Mouse (Mus musculus): ENCODE data around the gene Zbtb44. TPM values are rescaled to one million over a fixed set of nuclear protein-coding genes. Genes with fewer than 3 reads are reported as not detected.

Gene Zbtb44
- 11.5 and 12.3 TPM in 2 replicates for polyA plus RNA-seq (2012; ENCODE audit: insufficient read depth, insufficient read length, missing spikeins)

DNA sequence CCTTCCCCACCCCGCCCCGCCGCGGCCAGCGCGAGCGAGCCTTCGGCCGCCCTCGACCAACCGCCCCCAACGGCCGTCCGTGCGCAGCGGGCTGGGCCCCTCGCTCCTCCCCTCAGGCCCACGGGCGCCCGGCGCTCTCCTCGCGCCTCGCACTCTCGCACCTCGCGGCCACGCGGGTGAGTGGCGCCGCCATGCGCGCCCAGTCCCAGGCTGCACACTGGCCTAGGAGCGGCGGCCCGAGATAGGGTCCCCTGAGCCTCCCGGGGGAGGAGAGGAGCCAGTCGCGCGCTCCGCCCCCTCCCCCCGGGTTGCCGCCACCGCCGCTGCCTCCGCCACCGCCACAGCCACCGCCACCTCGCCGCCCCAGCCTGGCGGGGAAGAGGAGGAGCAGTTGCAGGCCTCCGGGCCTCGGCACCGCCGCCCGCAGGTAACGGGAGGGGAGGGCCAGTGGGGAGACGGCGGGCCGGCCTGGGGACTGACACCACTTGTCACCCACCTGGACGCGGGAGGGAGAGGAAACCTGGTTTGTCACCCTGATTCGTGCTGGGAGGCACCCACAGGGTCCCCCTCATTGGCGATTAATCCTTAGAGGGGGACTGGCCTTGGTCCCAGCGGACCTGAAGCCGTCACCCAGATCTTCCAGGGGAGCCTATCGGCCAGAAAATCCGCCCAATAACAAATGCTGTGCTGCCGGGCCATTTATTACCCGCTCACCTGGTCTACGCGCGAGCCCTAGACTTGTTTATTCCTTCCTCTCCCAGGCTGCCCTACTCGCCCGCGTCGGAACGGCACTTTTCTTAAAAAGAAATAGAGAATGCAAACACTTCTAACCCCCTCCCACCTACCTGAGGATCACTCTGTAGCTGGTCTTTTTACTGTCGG is at the start of gene Zbtb44:
Gene Zbtb44 (plus strand): TSS at position 113 of the 882 bp plus-strand sequence.
- H3K4me3 ChIP-seq (ENCODE audit: insufficient read depth, low read depth, low read length), result peak within 1 kb of the TSS; percentile 92
- peak within 1 kb of the TSS; percentile 82 for H3K27ac ChIP-seq (replicated peaks; ENCODE audit: low read depth, low read length)
- H3K4me1 ChIP-seq (ENCODE audit: control insufficient read depth, insufficient read depth, insufficient read length, low read length), result peaks cover 3% of the 10 kb centered on the region; the same call in 1 of the 2 replicates

DNA sequence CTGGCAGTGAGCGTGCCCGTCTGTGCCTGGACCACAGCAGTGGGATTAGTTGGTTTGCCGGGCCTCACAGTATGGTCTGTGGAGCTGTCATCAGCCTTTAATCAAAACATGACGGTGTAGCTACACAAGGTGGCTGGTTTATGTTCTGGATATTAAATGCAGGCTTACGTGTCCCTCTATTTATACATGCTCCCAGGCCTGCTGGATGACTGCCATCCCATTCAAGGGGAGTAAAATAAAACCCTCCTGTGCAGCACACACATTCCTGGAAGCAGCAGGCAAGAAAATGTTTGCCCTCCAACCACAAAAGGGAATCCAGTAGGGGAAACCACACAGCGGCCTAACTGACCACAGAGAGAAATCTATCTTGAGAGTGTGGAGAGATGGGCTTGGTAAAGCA is 44.7 kb upstream of the Zbtb44 start:
- Histone ChIP-seq H3K4me1 (ENCODE audit: control insufficient read depth, insufficient read depth, insufficient read length, low read length) (no peaks in the 10 kb centered on the region), H3K4me3 (ENCODE audit: insufficient read depth, low read depth, low read length) (no peak overlapping the region), H3K27ac (replicated peaks; ENCODE audit: low read depth, low read length) (no peak overlapping the region)

DNA sequence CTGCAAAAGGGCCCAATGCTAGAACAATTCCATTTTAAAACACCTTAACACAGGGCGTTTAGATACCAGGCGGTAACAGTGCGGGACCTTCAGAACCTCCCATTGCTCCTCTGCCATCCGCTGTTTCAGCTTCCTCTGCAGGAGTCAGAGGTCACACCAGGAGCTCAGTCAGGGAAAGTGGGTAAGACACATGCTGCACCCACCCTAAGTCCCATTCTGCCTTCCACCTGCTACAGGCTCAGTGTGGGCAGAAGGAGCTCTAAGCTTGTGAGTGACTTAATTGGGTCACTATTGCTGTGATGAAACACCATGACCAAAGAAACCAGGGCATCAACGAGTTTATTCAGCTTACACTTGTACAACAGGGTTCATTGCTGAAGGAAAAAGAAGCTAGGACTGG is 37.3 kb upstream of the Zbtb44 start:
- no peak overlapping the region for H3K27ac ChIP-seq (replicated peaks; ENCODE audit: low read depth, low read length)
- no peaks in the 10 kb centered on the region for H3K4me1 ChIP-seq (ENCODE audit: control insufficient read depth, insufficient read depth, insufficient read length, low read length)
- H3K4me3 ChIP-seq (ENCODE audit: insufficient read depth, low read depth, low read length), result no peak overlapping the region

DNA sequence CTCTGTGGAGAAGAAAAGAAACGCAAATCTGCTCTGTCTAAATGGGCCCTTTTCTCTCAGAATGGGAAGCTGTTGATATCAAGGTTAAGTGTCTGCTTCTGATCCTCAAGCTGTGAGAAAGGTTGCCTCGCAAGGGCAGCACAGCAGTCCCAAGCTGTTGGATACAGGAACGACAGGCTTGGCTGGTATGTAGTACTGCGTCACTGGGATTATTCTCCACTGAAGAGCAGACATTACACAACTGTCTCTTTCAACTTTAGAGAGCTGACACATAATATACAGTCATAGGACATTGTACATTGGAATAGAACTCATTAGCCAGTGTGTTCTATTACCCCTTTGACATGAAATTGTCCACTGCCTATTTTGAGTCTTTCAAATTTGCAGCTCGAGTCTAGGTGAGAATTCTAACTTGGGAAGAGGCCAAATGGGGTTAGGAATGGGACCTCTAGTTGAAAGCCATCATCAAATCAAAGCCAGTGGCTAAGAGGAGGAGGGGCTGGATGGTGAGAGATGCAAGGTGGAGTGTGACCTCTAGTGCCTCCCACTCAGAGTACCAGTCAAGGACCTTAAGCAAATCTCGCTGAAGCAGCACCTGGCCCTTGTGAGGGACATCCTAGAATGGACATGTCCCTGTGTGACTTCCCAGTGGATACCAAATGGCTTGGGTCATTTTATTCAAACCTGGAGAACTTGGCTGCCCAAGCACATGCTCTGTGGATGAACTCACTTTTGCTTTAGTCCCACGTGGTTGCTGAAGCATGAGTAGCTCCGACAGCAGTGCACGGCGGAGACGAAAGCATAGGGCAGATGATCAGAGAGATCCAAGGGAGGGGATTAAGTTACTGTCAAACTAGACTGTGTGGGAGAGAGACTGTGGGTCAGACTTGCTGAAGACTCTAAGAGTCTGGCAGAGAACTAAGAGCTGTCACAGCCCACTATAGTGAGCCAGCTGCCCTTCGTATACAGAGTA is 33.6 kb upstream of the Zbtb44 start:
- Histone ChIP-seq H3K4me1 (ENCODE audit: control insufficient read depth, insufficient read depth, insufficient read length, low read length) (no peaks in the 10 kb centered on the region), H3K4me3 (ENCODE audit: insufficient read depth, low read depth, low read length) (no peak overlapping the region), H3K27ac (replicated peaks; ENCODE audit: low read depth, low read length) (no peak overlapping the region)

DNA sequence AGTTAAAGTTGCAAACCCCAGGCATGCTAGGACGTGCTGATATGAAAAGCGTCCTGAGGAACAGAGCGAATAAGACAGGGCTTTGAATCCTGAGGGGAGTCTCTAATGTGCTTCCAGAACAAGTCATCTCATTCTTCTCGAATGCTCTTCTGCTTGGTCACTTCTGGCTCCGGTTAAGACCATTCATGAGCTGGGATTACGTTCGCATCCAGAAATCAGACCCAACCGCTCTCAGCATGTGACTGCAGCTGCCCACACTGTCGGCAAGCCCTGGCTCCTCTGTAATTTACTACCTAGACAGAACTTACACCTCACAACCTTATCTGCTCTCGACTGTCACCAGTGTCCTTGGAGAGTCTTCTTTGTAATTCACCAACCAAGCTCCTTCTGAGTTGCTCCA is 29.8 kb upstream of the Zbtb44 start:
- Histone ChIP-seq H3K4me1 (ENCODE audit: control insufficient read depth, insufficient read depth, insufficient read length, low read length) (no peaks in the 10 kb centered on the region), H3K27ac (replicated peaks; ENCODE audit: low read depth, low read length) (no peak overlapping the region), H3K4me3 (ENCODE audit: insufficient read depth, low read depth, low read length) (no peak overlapping the region)

- Histone ChIP-seq H3K27ac (replicated peaks; ENCODE audit: low read depth, low read length) (no peak overlapping the region), H3K4me3 (ENCODE audit: insufficient read depth, low read depth, low read length) (no peak overlapping the region), H3K4me1 (ENCODE audit: control insufficient read depth, insufficient read depth, insufficient read length, low read length) (no peaks in the 10 kb centered on the region)
Measured at GRCm38 (mm10) chr9:31002528-31002927, 27.9 kb upstream of the Zbtb44 start.

DNA sequence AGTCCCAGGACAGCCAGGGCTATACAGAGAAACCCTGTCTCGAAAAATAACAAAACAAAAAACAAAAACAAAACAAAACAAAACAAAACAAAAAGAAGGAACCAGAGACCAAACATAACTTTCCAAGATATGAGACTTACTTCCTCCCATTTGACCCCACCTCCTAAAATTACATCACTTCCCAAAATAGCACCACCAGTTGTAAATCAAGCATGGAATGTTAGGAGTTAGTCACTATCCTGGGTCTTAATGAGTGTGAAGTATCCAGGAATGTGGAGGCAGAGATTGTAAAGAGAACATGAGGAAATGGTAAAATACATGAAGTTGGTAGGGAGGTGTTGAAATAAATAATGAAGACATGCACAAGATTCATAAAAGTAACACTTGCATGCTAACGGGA is 21.1 kb upstream of the Zbtb44 start:
- Histone ChIP-seq H3K4me3 (ENCODE audit: insufficient read depth, low read depth, low read length) (no peak overlapping the region), H3K27ac (replicated peaks; ENCODE audit: low read depth, low read length) (no peak overlapping the region), H3K4me1 (ENCODE audit: control insufficient read depth, insufficient read depth, insufficient read length, low read length) (no peaks in the 10 kb centered on the region)

- no peak overlapping the region for H3K27ac ChIP-seq (replicated peaks; ENCODE audit: low read depth, low read length)
- H3K4me3 ChIP-seq (ENCODE audit: insufficient read depth, low read depth, low read length), result no peak overlapping the region
- no peaks in the 10 kb centered on the region for H3K4me1 ChIP-seq (ENCODE audit: control insufficient read depth, insufficient read depth, insufficient read length, low read length)
Measured at GRCm38 (mm10) chr9:31010040-31010439, 20.4 kb upstream of the Zbtb44 start.

- no peak overlapping the region for H3K27ac ChIP-seq (replicated peaks; ENCODE audit: low read depth, low read length)
- H3K4me3 ChIP-seq (ENCODE audit: insufficient read depth, low read depth, low read length), result no peak overlapping the region
- no peaks in the 10 kb centered on the region for H3K4me1 ChIP-seq (ENCODE audit: control insufficient read depth, insufficient read depth, insufficient read length, low read length)
Measured at GRCm38 (mm10) chr9:31010749-31011148, 19.7 kb upstream of the Zbtb44 start.

GRCm38 (mm10) chr9:31011533-31011932 is 18.9 kb upstream of the Zbtb44 start:
- no peak overlapping the region for H3K4me3 ChIP-seq (ENCODE audit: insufficient read depth, low read depth, low read length)
- H3K4me1 ChIP-seq (ENCODE audit: control insufficient read depth, insufficient read depth, insufficient read length, low read length), result no peaks in the 10 kb centered on the region
- no peak overlapping the region for H3K27ac ChIP-seq (replicated peaks; ENCODE audit: low read depth, low read length)

DNA sequence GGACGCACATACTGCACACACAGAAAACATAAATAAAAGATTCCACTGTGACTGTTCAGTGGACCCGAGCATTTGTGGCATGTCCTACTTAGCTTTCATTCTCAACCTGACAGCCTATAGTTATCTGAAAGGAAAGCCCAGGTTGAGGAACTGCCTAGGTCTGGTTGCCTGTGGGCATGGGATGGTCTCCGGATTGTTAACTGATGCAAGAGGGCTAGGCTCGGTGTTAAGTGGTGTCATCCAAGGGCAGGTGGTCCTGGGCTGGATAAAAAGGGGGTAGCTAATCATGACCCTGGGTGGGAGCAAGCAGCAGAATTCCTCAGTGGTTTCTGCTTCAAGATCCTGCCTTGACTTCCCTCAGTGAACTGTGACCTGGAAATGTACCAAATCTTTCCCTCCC is 17.8 kb upstream of the Zbtb44 start:
- Histone ChIP-seq H3K27ac (replicated peaks; ENCODE audit: low read depth, low read length) (no peak overlapping the region), H3K4me3 (ENCODE audit: insufficient read depth, low read depth, low read length) (no peak overlapping the region), H3K4me1 (ENCODE audit: control insufficient read depth, insufficient read depth, insufficient read length, low read length) (no peaks in the 10 kb centered on the region)

DNA sequence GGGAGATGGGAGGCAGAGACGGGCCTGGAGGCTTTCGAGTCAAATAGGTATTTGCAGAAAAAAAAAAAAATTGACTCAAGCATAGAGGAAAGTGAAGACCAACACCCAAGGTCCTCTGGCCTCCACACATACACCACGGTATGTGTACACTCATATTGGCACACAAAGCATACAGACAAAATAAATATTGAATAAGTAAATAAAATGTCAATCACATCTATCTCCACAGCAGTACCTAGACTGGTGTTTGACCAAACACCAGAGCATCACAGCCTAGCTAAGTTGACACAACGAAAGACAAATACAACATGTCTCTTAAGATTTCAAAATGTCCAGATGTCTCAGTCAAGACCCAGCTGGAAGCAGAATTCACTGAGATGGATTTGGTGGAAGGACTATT is 17.0 kb upstream of the Zbtb44 start:
- Histone ChIP-seq H3K27ac (replicated peaks; ENCODE audit: low read depth, low read length) (no peak overlapping the region), H3K4me1 (ENCODE audit: control insufficient read depth, insufficient read depth, insufficient read length, low read length) (no peaks in the 10 kb centered on the region), H3K4me3 (ENCODE audit: insufficient read depth, low read depth, low read length) (no peak overlapping the region)

- H3K4me1 ChIP-seq (ENCODE audit: control insufficient read depth, insufficient read depth, insufficient read length, low read length), result no peaks in the 10 kb centered on the region
- no peak overlapping the region for H3K27ac ChIP-seq (replicated peaks; ENCODE audit: low read depth, low read length)
- H3K4me3 ChIP-seq (ENCODE audit: insufficient read depth, low read depth, low read length), result no peak overlapping the region
Measured at GRCm38 (mm10) chr9:31017616-31018015, 12.8 kb upstream of the Zbtb44 start.

DNA sequence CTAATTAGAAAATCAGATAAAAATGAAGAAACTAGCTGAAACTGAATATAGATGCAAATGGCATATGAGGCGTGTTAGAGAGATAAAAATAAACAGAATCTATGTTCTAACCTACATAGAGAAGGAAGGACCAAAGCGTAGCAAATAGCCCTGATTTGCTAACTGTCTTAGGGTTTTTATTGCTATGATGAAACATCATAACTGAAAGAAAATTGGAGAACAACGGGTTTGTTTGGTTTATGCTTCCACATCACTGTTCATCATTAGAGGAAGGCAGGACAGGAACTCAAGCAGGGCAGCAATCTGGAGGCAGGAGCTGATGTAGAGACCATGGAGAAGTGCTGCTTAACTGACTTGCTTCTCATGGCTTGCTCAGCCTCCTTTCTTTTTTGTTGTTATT is 12.3 kb upstream of the Zbtb44 start:
- no peak overlapping the region for H3K4me3 ChIP-seq (ENCODE audit: insufficient read depth, low read depth, low read length)
- no peaks in the 10 kb centered on the region for H3K4me1 ChIP-seq (ENCODE audit: control insufficient read depth, insufficient read depth, insufficient read length, low read length)
- no peak overlapping the region for H3K27ac ChIP-seq (replicated peaks; ENCODE audit: low read depth, low read length)

GRCm38 (mm10) chr9:31018705-31019104 is 11.7 kb upstream of the Zbtb44 start:
- Histone ChIP-seq H3K4me3 (ENCODE audit: insufficient read depth, low read depth, low read length) (no peak overlapping the region), H3K27ac (replicated peaks; ENCODE audit: low read depth, low read length) (no peak overlapping the region), H3K4me1 (ENCODE audit: control insufficient read depth, insufficient read depth, insufficient read length, low read length) (no peaks in the 10 kb centered on the region)

All from brown adipose tissue, adult 24 weeks (tissue).